Mouse (Mus musculus) cortical plate, adult 2 months (tissue): ENCODE results near the gene Samd8. TPM values are rescaled to one million over a fixed set of nuclear protein-coding genes. Genes with fewer than 3 reads are reported as not detected.

Experiments used
- H3K27ac ChIP-seq: fragments of 200-500 bp; 2 replicates; pipeline ENCODE4 v1.5.1; 2012; ENCODE audit warnings: low read length, control low read depth, inconsistent platforms; ENCODE audit not compliant: insufficient read depth
- H3K4me1 ChIP-seq: fragments of 200-500 bp; 2 replicates; pipeline ENCODE4 v1.6.1; 2011; ENCODE audit warnings: low read length; ENCODE audit not compliant: control insufficient read depth, insufficient read depth
- H3K4me3 ChIP-seq: fragments of 200-500 bp; 2 replicates; pipeline ENCODE4 v1.5.1; 2011; ENCODE audit warnings: mild to moderate bottlenecking, low read length, control low read depth; ENCODE audit not compliant: insufficient read depth
- CTCF ChIP-seq: fragments of 200-500 bp; IDR thresholded peaks from 2 replicates; pipeline ENCODE4 v1.5.1; 2011; ENCODE audit warnings: mild to moderate bottlenecking, control low read depth, low read length; ENCODE audit not compliant: insufficient read depth; ENCODE audit errors: extremely low read depth
- POLR2A ChIP-seq: fragments of 200-500 bp; IDR thresholded peaks from 2 replicates; pipeline ENCODE4 v1.6.1; 2011; ENCODE audit warnings: mild to moderate bottlenecking, low read length, control low read depth; ENCODE audit not compliant: insufficient read depth; ENCODE audit errors: extremely low read depth
- polyA plus RNA-seq: library from polyadenylated mRNA; depleted of rRNA; stranded (reverse); fragments of >200 nt; gene quantifications from 2 replicates; pipeline ENCODE4 v1.2.3, GENCODE M21; 2012; rRNA removed

Gene Samd8
- polyA plus RNA-seq, 1 experiment = 36.1 TPM

- H3K4me3 ChIP-seq = no peak overlapping the region
- no peak overlapping the region for H3K27ac ChIP-seq
- H3K4me1 ChIP-seq = no peaks in the 10 kb centered on the region
- TF ChIP-seq POLR2A (no peak), CTCF (no peak)
These were observed 91.7 kb downstream of the Samd8 start for GRCm38 (mm10) chr14:21841819-21842592.

- no peak for TF ChIP-seq CTCF
- TF ChIP-seq POLR2A = no peak
- H3K27ac ChIP-seq = no peak overlapping the region
- no peak overlapping the region for H3K4me3 ChIP-seq
- H3K4me1 ChIP-seq = no peaks in the 10 kb centered on the region
These were observed 92.9 kb downstream of the Samd8 start for GRCm38 (mm10) chr14:21843263-21843662.

GRCm38 (mm10) chr14:21846827-21847380 is 96.6 kb downstream of the Samd8 start:
- no peak overlapping the region for H3K27ac ChIP-seq
- no peak for TF ChIP-seq CTCF
- TF ChIP-seq POLR2A = no peak
- H3K4me1 ChIP-seq = no peaks in the 10 kb centered on the region
- peak overlapping the region; percentile 72; the same call in 1 of the 2 replicates for H3K4me3 ChIP-seq

GRCm38 (mm10) chr14:21847381-21848165 is 97.2 kb downstream of the Samd8 start:
- TF ChIP-seq POLR2A = peak; percentile 32; the same call in 1 of the 2 replicates
- TF ChIP-seq CTCF = no peak
- Histone ChIP-seq H3K27ac (peak overlapping the region; percentile 60), H3K4me1 (no peaks in the 10 kb centered on the region), H3K4me3 (peak overlapping the region; percentile 72)

Other genes with a start within 250 kb of the Samd8 start
- gene Dupd1, start 36.0 kb upstream of the Samd8 start, polyA plus RNA-seq = 0.08 and 0.17 TPM in 2 replicates
- gene Dusp13, start 650 bp downstream of the Samd8 start, polyA plus RNA-seq = 1.5 and 1.9 TPM in 2 replicates
- gene Vdac2, start 74.7 kb downstream of the Samd8 start, polyA plus RNA-seq = 179 and 183 TPM in 2 replicates
- gene Comtd1, start 98.4 kb downstream of the Samd8 start, polyA plus RNA-seq = 30.2 and 31.6 TPM in 2 replicates
- gene Zfp503, start 239.1 kb downstream of the Samd8 start, polyA plus RNA-seq = 1.4 and 1.9 TPM in 2 replicates